Mouse (Mus musculus) heart, postnatal 0 days (tissue): ENCODE measurements at regions not wholly inside any gene's neighbourhood (a gene's known extent, or its start where the extent isn't known, plus 50 kb on each side); places are given as distances from the start of the nearest gene placed in this dataset.

Experiments
- CTCF ChIP-seq: IDR thresholded peaks from 2 replicates; pipeline ENCODE4 v1.5.1; 2016; ENCODE audit warnings: antibody characterized with exemption, control low read depth, low read depth
- EP300 ChIP-seq: IDR thresholded peaks from 2 replicates; pipeline ENCODE4 v1.6.1; 2016; ENCODE audit warnings: antibody characterized with exemption, low read depth

DNA sequence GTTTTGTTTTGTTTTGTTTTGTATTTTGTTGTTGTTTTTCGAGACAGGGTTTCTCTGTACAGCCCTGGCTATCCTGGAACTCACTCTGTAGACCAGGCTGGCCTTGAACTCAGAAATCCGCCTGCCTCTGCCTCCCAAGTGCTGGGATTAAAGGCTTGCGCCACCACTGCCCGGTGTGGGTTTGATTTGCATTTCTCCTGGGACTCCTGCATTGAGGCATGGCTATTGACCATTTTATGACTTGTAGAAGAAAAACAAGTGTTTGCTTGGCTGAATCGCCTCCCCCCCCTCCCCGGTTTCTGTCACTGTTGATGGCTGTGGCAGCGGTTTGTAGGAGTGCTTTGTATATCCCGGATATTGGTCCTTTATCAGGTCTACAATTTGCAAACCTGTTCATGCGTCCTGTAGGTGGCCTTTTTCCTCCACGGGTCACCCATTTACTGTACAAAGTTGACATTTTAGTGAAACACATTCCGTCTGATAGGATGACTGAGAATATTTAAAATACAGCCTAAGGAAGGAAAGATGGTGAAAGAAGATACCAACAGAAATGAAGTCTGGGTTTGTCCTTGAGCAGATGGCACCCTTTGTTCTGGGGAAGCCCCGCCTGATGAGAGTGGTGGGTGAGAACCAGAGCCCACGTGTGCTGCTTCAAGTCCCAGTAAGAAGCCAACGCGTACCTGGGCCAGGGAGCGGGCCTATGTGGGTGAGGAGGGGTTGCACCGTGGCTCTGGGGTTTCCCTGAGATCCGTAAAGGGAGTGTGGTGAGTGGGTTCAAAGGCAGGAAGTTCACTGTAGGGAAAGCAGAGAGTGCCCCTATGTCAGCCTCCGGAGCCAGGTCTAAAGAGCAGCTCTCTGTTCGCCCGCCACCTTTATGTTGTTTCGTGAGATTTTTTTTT is 52.6 kb upstream of the Smndc1 start:
- no peak for TF ChIP-seq EP300
- TF ChIP-seq CTCF: no peak
